ENCODE assay signal across 7 mouse cellular contexts in genomic region chr1:134195571-134195970, GRCm38 (mm10). TPM values are rescaled to one million over a fixed set of nuclear protein-coding genes. Genes with fewer than 3 reads are reported as not detected.
DNase-seq lines count a peak whose midpoint lies in the region; ATAC-seq and TF ChIP-seq lines count a peak whose summit lies in the region.

No protein-coding gene starts in this region.

- no peak for TF ChIP-seq POLR2A in bone marrow macrophage, adult 2 months (IDR thresholded peaks at IDR 0.05; ENCODE audit: borderline replicate concordance, low read depth, low read length)
- TF ChIP-seq POLR2A in limb, embryonic 14.5 days (IDR thresholded peaks at IDR 0.05; ENCODE audit: borderline replicate concordance, extremely low read depth, insufficient read depth, insufficient read length), result no peak

- H3K27me3 ChIP-seq in intestine, embryonic 14.5 days (replicated peaks; ENCODE audit: control insufficient read depth, insufficient read depth, low read length), result no peaks in the 10 kb centered on the region
- no peaks in the 10 kb centered on the region for H3K27me3 ChIP-seq in intestine, postnatal 0 days (replicated peaks; ENCODE audit: control insufficient read depth, insufficient read depth, low read length)
- no peaks in the 10 kb centered on the region for H3K27me3 ChIP-seq in limb, embryonic 14.5 days (ENCODE audit: control insufficient read depth, insufficient read depth, low read length)

- no peaks in the 10 kb centered on the region for H3K36me3 ChIP-seq in intestine, embryonic 14.5 days (ENCODE audit: control insufficient read depth, insufficient read depth, low read length)
- H3K36me3 ChIP-seq in intestine, postnatal 0 days (ENCODE audit: control insufficient read depth, insufficient read depth), result no peaks in the 10 kb centered on the region
- H3K36me3 ChIP-seq in limb, embryonic 14.5 days (ENCODE audit: control insufficient read depth, insufficient read depth, low read length), result no peaks in the 10 kb centered on the region

- no peaks in the 10 kb centered on the region for H3K9me3 ChIP-seq in intestine, embryonic 14.5 days (ENCODE audit: control insufficient read depth, low read length)
- H3K9me3 ChIP-seq in intestine, postnatal 0 days (ENCODE audit: control insufficient read depth), result no peaks in the 10 kb centered on the region
- no peaks in the 10 kb centered on the region for H3K9me3 ChIP-seq in limb, embryonic 14.5 days (ENCODE audit: control insufficient read depth, low read length)

- ATAC-seq in intestine, embryonic 14.5 days (replicated peaks; ENCODE audit: low FRiP score, low TSS enrichment, low read depth), result no peak
- ATAC-seq in intestine, postnatal 0 days, result no peak
- ATAC-seq in limb, embryonic 14.5 days (ENCODE audit: low FRiP score, low read depth), result no peak; the same call in 1 of the 2 replicates

- 21% methylated on average over 3 of the region's 3 CpGs for WGBS in intestine, embryonic 14.5 days
- 45% methylated on average over 3 of the region's 3 CpGs for WGBS in intestine, postnatal 0 days
- 18% methylated on average over 3 of the region's 3 CpGs for WGBS in limb, embryonic 14.5 days

- peaks cover 31% of the 10 kb centered on the region for H3K4me1 ChIP-seq in intestine, embryonic 14.5 days (replicated peaks; ENCODE audit: control insufficient read depth, insufficient read depth, low read length)
- peaks cover 6% of the 10 kb centered on the region; the same call in 1 of the 2 replicates for H3K4me1 ChIP-seq in intestine, postnatal 0 days (replicated peaks; ENCODE audit: control insufficient read depth, insufficient read depth, low read length)
- peaks cover 18% of the 10 kb centered on the region for H3K4me1 ChIP-seq in bone marrow macrophage, adult 2 months (ENCODE audit: control insufficient read depth, insufficient read depth, low read length)
- peaks cover 33% of the 10 kb centered on the region for H3K4me1 ChIP-seq in limb, embryonic 14.5 days (ENCODE audit: control insufficient read depth, insufficient read depth, low read length)

- no peak for DNase-seq in intestine, embryonic 14.5 days (ENCODE audit: low spot score)
- DNase-seq in CD4-positive, CD25-positive, alpha-beta regulatory T cell, adult 2 months (ENCODE audit: low read depth, low spot score), result peak; percentile 44
- DNase-seq in limb, embryonic 14.5 days (ENCODE audit: low spot score), result no peak
- no peak for DNase-seq in urinary bladder, adult 18-20 months (ENCODE audit: low spot score in 2 of 2)
- DNase-seq in kidney, postnatal 25 days, result no peak

- H3K4me2 ChIP-seq in intestine, embryonic 14.5 days (ENCODE audit: low read length), result no peak overlapping the region
- no peak overlapping the region for H3K4me2 ChIP-seq in intestine, postnatal 0 days (replicated peaks; ENCODE audit: low read depth)
- H3K4me2 ChIP-seq in limb, embryonic 14.5 days (replicated peaks; ENCODE audit: low read depth, low read length, severe bottlenecking), result no peak overlapping the region

- no peak overlapping the region for H3K4me3 ChIP-seq in intestine, embryonic 14.5 days (ENCODE audit: low read depth, low read length)
- H3K4me3 ChIP-seq in intestine, postnatal 0 days (ENCODE audit: low read depth, low read length), result no peak overlapping the region
- H3K4me3 ChIP-seq in bone marrow macrophage, adult 2 months (ENCODE audit: insufficient read depth, low read length), result peak overlapping the region; percentile 61
- H3K4me3 ChIP-seq in limb, embryonic 14.5 days (replicated peaks; ENCODE audit: low read length), result no peak overlapping the region

- peak overlapping the region; percentile 74 for H3K27ac ChIP-seq in intestine, embryonic 14.5 days (ENCODE audit: low read depth)
- H3K27ac ChIP-seq in intestine, postnatal 0 days (ENCODE audit: low read depth, low read length), result no peak overlapping the region
- peak overlapping the region; percentile 68 for H3K27ac ChIP-seq in bone marrow macrophage, adult 2 months (ENCODE audit: insufficient read depth, low read depth, low read length)
- H3K27ac ChIP-seq in limb, embryonic 14.5 days (replicated peaks; ENCODE audit: low read depth, low read length), result peak overlapping the region; percentile 67

- no peak overlapping the region for H3K9ac ChIP-seq in intestine, embryonic 14.5 days (ENCODE audit: low read length)
- H3K9ac ChIP-seq in intestine, postnatal 0 days (ENCODE audit: low read depth, low read length), result no peak overlapping the region
- peak overlapping the region; percentile 28; the same call in 1 of the 2 replicates for H3K9ac ChIP-seq in limb, embryonic 14.5 days (ENCODE audit: low read depth, low read length, severe bottlenecking)

- TF ChIP-seq CTCF in intestine, postnatal 0 days (IDR thresholded peaks at IDR 0.05; ENCODE audit: low read depth), result no peak
- no peak for TF ChIP-seq CTCF in bone marrow macrophage, adult 2 months (IDR thresholded peaks at IDR 0.05; ENCODE audit: low read depth, low read length)

RNA-seq across cellular contexts. Expression of gene Mybph, which starts 2.3 kb away (rescaled TPM):
- not detected in 2 replicates for polyA plus RNA-seq in intestine, embryonic 14.5 days (2014; fragmentation: Nextera tagmentation; extraction: Ambion mirVana)
- polyA plus RNA-seq in intestine, postnatal 0 days (2015; fragmentation: Nextera tagmentation; extraction: Ambion mirVana), result 0.13 TPM in 1 of 2 replicates, not detected in the other
- polyA plus RNA-seq in bone marrow macrophage, adult 2 months (2012; ENCODE audit: insufficient read depth, insufficient read length, missing spikeins), result not detected in 2 replicates
- 92.6 and 110 TPM in 2 replicates for polyA plus RNA-seq in limb, embryonic 14.5 days (2012; rRNA removed)
- polyA plus RNA-seq in limb, embryonic 14.5 days (2014; fragmentation: Nextera tagmentation; extraction: Ambion mirVana), result 93.0 and 115 TPM in 2 replicates

RNA-seq across cellular contexts. Expression of gene Chil1, which starts 13.6 kb away (rescaled TPM):
- 0.35 and 0.49 TPM in 2 replicates for polyA plus RNA-seq in intestine, embryonic 14.5 days (2014; fragmentation: Nextera tagmentation; extraction: Ambion mirVana)
- 0.50 and 0.99 TPM in 2 replicates for polyA plus RNA-seq in intestine, postnatal 0 days (2015; fragmentation: Nextera tagmentation; extraction: Ambion mirVana)
- not detected in 2 replicates for polyA plus RNA-seq in bone marrow macrophage, adult 2 months (2012; ENCODE audit: insufficient read depth, insufficient read length, missing spikeins)
- 12.3 and 12.9 TPM in 2 replicates for polyA plus RNA-seq in limb, embryonic 14.5 days (2012; rRNA removed)
- polyA plus RNA-seq in limb, embryonic 14.5 days (2014; fragmentation: Nextera tagmentation; extraction: Ambion mirVana), result 13.6 and 16.3 TPM in 2 replicates

RNA-seq across cellular contexts. Expression of gene Adora1, which starts 39.7 kb away (rescaled TPM):
- polyA plus RNA-seq in intestine, embryonic 14.5 days (2014; fragmentation: Nextera tagmentation; extraction: Ambion mirVana), result 1.7 and 2.0 TPM in 2 replicates
- 2.2 and 2.4 TPM in 2 replicates for polyA plus RNA-seq in intestine, postnatal 0 days (2015; fragmentation: Nextera tagmentation; extraction: Ambion mirVana)
- polyA plus RNA-seq in bone marrow macrophage, adult 2 months (2012; ENCODE audit: insufficient read depth, insufficient read length, missing spikeins), result not detected in 2 replicates
- 2.0 and 3.6 TPM in 2 replicates for polyA plus RNA-seq in limb, embryonic 14.5 days (2012; rRNA removed)
- 1.4 and 2.0 TPM in 2 replicates for polyA plus RNA-seq in limb, embryonic 14.5 days (2014; fragmentation: Nextera tagmentation; extraction: Ambion mirVana)

Comparison
In these comparisons a context has a peak if more than half of its experiments do, and no peak if none do; other contexts are left out.
1. RNA of gene Mybph, which starts 2.3 kb away (polyA plus RNA-seq): 92.6 to 115 TPM in limb, embryonic 14.5 days; 0.13 TPM in intestine, postnatal 0 days, not detected in intestine, embryonic 14.5 days and not detected in bone marrow macrophage, adult 2 months; every median in the first group is over 10 times any median in the second.